Mouse (Mus musculus): ENCODE results near the gene Zdhhc16. TPM values are rescaled to one million over a fixed set of nuclear protein-coding genes. Genes with fewer than 3 reads are reported as not detected.

Gene Zdhhc16
- polyA plus RNA-seq, 1 experiment from 2014 or later: 47.8 TPM

- H3K4me3 ChIP-seq (ENCODE audit: control insufficient read depth in 1 of 2, insufficient read depth in 1 of 2, low read depth in 1 of 2, low read length in 2 of 2): peak overlapping the region; percentile 82 to 86
- under 1% methylated on average over 70 of the region's 74 CpGs for WGBS
- H3K4me2 ChIP-seq (ENCODE audit: low read length): peak overlapping the region; percentile 94
- H3K27me3 ChIP-seq (ENCODE audit: control insufficient read depth, insufficient read depth, low read length): no peaks in the 10 kb centered on the region
- H3K4me1 ChIP-seq (ENCODE audit: control insufficient read depth in 2 of 2, insufficient read depth in 2 of 2, low read length in 2 of 2): peaks cover 5 to 26% of the 10 kb centered on the region in 2 experiments
- H3K27ac ChIP-seq (replicated peaks in 1 of 2; ENCODE audit: control insufficient read depth in 1 of 2, insufficient read depth in 1 of 2, low read depth in 2 of 2, low read length in 2 of 2): peak overlapping the region; percentile 93 to 94
- peak overlapping the region; percentile 89 for H3K9ac ChIP-seq (ENCODE audit: low read length)
- no peaks in the 10 kb centered on the region for H3K9me3 ChIP-seq (ENCODE audit: control insufficient read depth, low read length)
- no peaks in the 10 kb centered on the region; the same call in 1 of the 2 replicates for H3K36me3 ChIP-seq (ENCODE audit: control insufficient read depth, insufficient read depth, low read length)
- no peak for ATAC-seq (ENCODE audit: insufficient number of reproducible peaks, insufficient read depth, low FRiP score, low read depth)
Measured at GRCm38 (mm10) chr19:41981931-41982790, 48.9 kb downstream of the Zdhhc16 start.

- peak overlapping the region; percentile 94 for H3K4me2 ChIP-seq (ENCODE audit: low read length)
- H3K4me1 ChIP-seq (ENCODE audit: control insufficient read depth in 2 of 2, insufficient read depth in 2 of 2, low read length in 2 of 2): peaks cover 5 to 25% of the 10 kb centered on the region in 2 experiments
- no peaks in the 10 kb centered on the region for H3K9me3 ChIP-seq (ENCODE audit: control insufficient read depth, low read length)
- 9% methylated on average over 4 of the region's 4 CpGs for WGBS
- no peaks in the 10 kb centered on the region for H3K36me3 ChIP-seq (ENCODE audit: control insufficient read depth, insufficient read depth, low read length)
- H3K27ac ChIP-seq (replicated peaks in 1 of 2; ENCODE audit: control insufficient read depth in 1 of 2, insufficient read depth in 1 of 2, low read depth in 2 of 2, low read length in 2 of 2): peak overlapping the region; percentile 93 to 94
- ATAC-seq (ENCODE audit: insufficient number of reproducible peaks, insufficient read depth, low FRiP score, low read depth): no peak
- H3K9ac ChIP-seq (ENCODE audit: low read length): peak overlapping the region; percentile 89
- H3K27me3 ChIP-seq (ENCODE audit: control insufficient read depth, insufficient read depth, low read length): no peaks in the 10 kb centered on the region
- H3K4me3 ChIP-seq (ENCODE audit: control insufficient read depth in 1 of 2, insufficient read depth in 1 of 2, low read depth in 1 of 2, low read length in 2 of 2): peak overlapping the region; percentile 82 to 86
Measured at GRCm38 (mm10) chr19:41982791-41983150, 49.5 kb downstream of the Zdhhc16 start.

- H3K36me3 ChIP-seq (ENCODE audit: control insufficient read depth, insufficient read depth, low read length): no peaks in the 10 kb centered on the region
- no peak overlapping the region for H3K9ac ChIP-seq (ENCODE audit: low read length)
- H3K9me3 ChIP-seq (ENCODE audit: control insufficient read depth, low read length): no peaks in the 10 kb centered on the region
- no peak overlapping the region for H3K4me2 ChIP-seq (ENCODE audit: low read length)
- WGBS: 92% methylated on average over 5 of the region's 5 CpGs
- no peak overlapping the region for H3K27ac ChIP-seq (replicated peaks in 1 of 2; ENCODE audit: control insufficient read depth in 1 of 2, insufficient read depth in 1 of 2, low read depth in 2 of 2, low read length in 2 of 2)
- H3K4me3 ChIP-seq (ENCODE audit: control insufficient read depth in 1 of 2, insufficient read depth in 1 of 2, low read depth in 1 of 2, low read length in 2 of 2): no peak overlapping the region
- peaks cover 5 to 16% of the 10 kb centered on the region in 2 experiments for H3K4me1 ChIP-seq (ENCODE audit: control insufficient read depth in 2 of 2, insufficient read depth in 2 of 2, low read length in 2 of 2)
- no peaks in the 10 kb centered on the region for H3K27me3 ChIP-seq (ENCODE audit: control insufficient read depth, insufficient read depth, low read length)
- ATAC-seq (ENCODE audit: insufficient number of reproducible peaks, insufficient read depth, low FRiP score, low read depth): no peak
Measured at GRCm38 (mm10) chr19:41985994-41986393, 52.7 kb downstream of the Zdhhc16 start.

GRCm38 (mm10) chr19:41987206-41987605 lies 53.9 kb downstream of the Zdhhc16 start:
- Histone ChIP-seq H3K27ac (replicated peaks in 1 of 2; ENCODE audit: control insufficient read depth in 1 of 2, insufficient read depth in 1 of 2, low read depth in 2 of 2, low read length in 2 of 2) (no peak overlapping the region), H3K9me3 (ENCODE audit: control insufficient read depth, low read length) (no peaks in the 10 kb centered on the region), H3K9ac (ENCODE audit: low read length) (no peak overlapping the region), H3K4me3 (ENCODE audit: control insufficient read depth in 1 of 2, insufficient read depth in 1 of 2, low read depth in 1 of 2, low read length in 2 of 2) (no peak overlapping the region), H3K27me3 (ENCODE audit: control insufficient read depth, insufficient read depth, low read length) (no peaks in the 10 kb centered on the region), H3K4me1 (ENCODE audit: control insufficient read depth in 2 of 2, insufficient read depth in 2 of 2, low read length in 2 of 2) (peaks cover 5 to 16% of the 10 kb centered on the region in 2 experiments), H3K36me3 (ENCODE audit: control insufficient read depth, insufficient read depth, low read length) (no peaks in the 10 kb centered on the region), H3K4me2 (ENCODE audit: low read length) (no peak overlapping the region)
- 83% methylated on average over 4 of the region's 4 CpGs for WGBS
- no peak for ATAC-seq (ENCODE audit: insufficient number of reproducible peaks, insufficient read depth, low FRiP score, low read depth)

- WGBS: 78% methylated on average over 6 of the region's 6 CpGs
- no peaks in the 10 kb centered on the region; a peak in 1 of 4 replicates for H3K4me1 ChIP-seq (ENCODE audit: control insufficient read depth in 2 of 2, insufficient read depth in 2 of 2, low read length in 2 of 2)
- no peaks in the 10 kb centered on the region for H3K36me3 ChIP-seq (ENCODE audit: control insufficient read depth, insufficient read depth, low read length)
- H3K27me3 ChIP-seq (ENCODE audit: control insufficient read depth, insufficient read depth, low read length): no peaks in the 10 kb centered on the region
- no peak overlapping the region for H3K27ac ChIP-seq (replicated peaks in 1 of 2; ENCODE audit: control insufficient read depth in 1 of 2, insufficient read depth in 1 of 2, low read depth in 2 of 2, low read length in 2 of 2)
- ATAC-seq (ENCODE audit: insufficient number of reproducible peaks, insufficient read depth, low FRiP score, low read depth): no peak
- no peak overlapping the region for H3K4me3 ChIP-seq (ENCODE audit: control insufficient read depth in 1 of 2, insufficient read depth in 1 of 2, low read depth in 1 of 2, low read length in 2 of 2)
- no peak overlapping the region for H3K9ac ChIP-seq (ENCODE audit: low read length)
- no peak overlapping the region for H3K4me2 ChIP-seq (ENCODE audit: low read length)
- no peaks in the 10 kb centered on the region for H3K9me3 ChIP-seq (ENCODE audit: control insufficient read depth, low read length)
Measured at GRCm38 (mm10) chr19:41989810-41990209, 56.5 kb downstream of the Zdhhc16 start.

GRCm38 (mm10) chr19:41991926-41992477 lies 58.7 kb downstream of the Zdhhc16 start:
- Histone ChIP-seq H3K9me3 (ENCODE audit: control insufficient read depth, low read length) (no peaks in the 10 kb centered on the region), H3K36me3 (ENCODE audit: control insufficient read depth, insufficient read depth, low read length) (no peaks in the 10 kb centered on the region), H3K4me1 (ENCODE audit: control insufficient read depth in 2 of 2, insufficient read depth in 2 of 2, low read length in 2 of 2) (peaks cover 9 to 11% of the 10 kb centered on the region in 2 experiments), H3K27ac (replicated peaks in 1 of 2; ENCODE audit: control insufficient read depth in 1 of 2, insufficient read depth in 1 of 2, low read depth in 2 of 2, low read length in 2 of 2) (no peak overlapping the region), H3K27me3 (ENCODE audit: control insufficient read depth, insufficient read depth, low read length) (no peaks in the 10 kb centered on the region), H3K9ac (ENCODE audit: low read length) (no peak overlapping the region), H3K4me2 (ENCODE audit: low read length) (no peak overlapping the region), H3K4me3 (ENCODE audit: control insufficient read depth in 1 of 2, insufficient read depth in 1 of 2, low read depth in 1 of 2, low read length in 2 of 2) (no peak overlapping the region)
- WGBS: 40% methylated on average over 6 of the region's 6 CpGs
- no peak for ATAC-seq (ENCODE audit: insufficient number of reproducible peaks, insufficient read depth, low FRiP score, low read depth)

GRCm38 (mm10) chr19:41992971-41993370 lies 59.7 kb downstream of the Zdhhc16 start:
- Histone ChIP-seq H3K9me3 (ENCODE audit: control insufficient read depth, low read length) (no peaks in the 10 kb centered on the region), H3K27me3 (ENCODE audit: control insufficient read depth, insufficient read depth, low read length) (no peaks in the 10 kb centered on the region), H3K27ac (replicated peaks in 1 of 2; ENCODE audit: control insufficient read depth in 1 of 2, insufficient read depth in 1 of 2, low read depth in 2 of 2, low read length in 2 of 2) (no peak overlapping the region), H3K4me2 (ENCODE audit: low read length) (no peak overlapping the region), H3K4me3 (ENCODE audit: control insufficient read depth in 1 of 2, insufficient read depth in 1 of 2, low read depth in 1 of 2, low read length in 2 of 2) (no peak overlapping the region), H3K9ac (ENCODE audit: low read length) (no peak overlapping the region), H3K4me1 (ENCODE audit: control insufficient read depth in 2 of 2, insufficient read depth in 2 of 2, low read length in 2 of 2) (peaks cover 13 to 20% of the 10 kb centered on the region in 2 experiments), H3K36me3 (ENCODE audit: control insufficient read depth, insufficient read depth, low read length) (no peaks in the 10 kb centered on the region)
- ATAC-seq (ENCODE audit: insufficient number of reproducible peaks, insufficient read depth, low FRiP score, low read depth): no peak
- WGBS: 93% methylated on average over 2 of the region's 2 CpGs
